Mouse (Mus musculus): ENCODE data around the gene Pcyox1. TPM values are rescaled to one million over a fixed set of nuclear protein-coding genes. Genes with fewer than 3 reads are reported as not detected.

The Pcyox1 gene
- polyA plus RNA-seq, 1 experiment from 2014 or later = 93.0 TPM

DNA sequence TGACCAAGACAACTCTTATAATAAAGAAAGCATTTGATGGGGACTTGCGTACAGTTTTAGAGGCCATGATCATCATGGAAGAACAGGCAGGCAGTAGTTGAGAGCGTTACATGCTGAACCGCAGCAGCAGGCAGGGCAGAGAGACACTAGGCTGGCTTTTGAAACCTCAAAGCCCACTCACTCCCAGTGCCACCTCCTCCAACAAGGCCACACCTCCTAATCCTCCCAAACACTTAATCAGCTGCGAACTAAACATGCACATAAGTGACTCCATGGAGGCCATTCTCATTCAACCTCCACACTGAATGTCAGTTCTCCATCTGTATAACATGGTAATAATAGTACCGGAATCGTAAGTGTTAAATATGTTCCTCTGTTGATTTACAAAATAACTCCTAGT lies 23.4 kb downstream of the Pcyox1 start:
- H3K36me3 ChIP-seq = peaks cover 18% of the 10 kb centered on the region

GRCm38 (mm10) chr6:86371950-86372516 lies 24.9 kb downstream of the Pcyox1 start:
- H3K4me2 ChIP-seq = peak overlapping the region; percentile 78
- no peaks in the 10 kb centered on the region for H3K27me3 ChIP-seq (replicated peaks)
- ATAC-seq (ENCODE audit: insufficient read depth, low FRiP score, low read depth) = no peak
- no peaks in the 10 kb centered on the region for H3K9me3 ChIP-seq
- peaks cover 17% of the 10 kb centered on the region for H3K4me1 ChIP-seq
- WGBS = 3% methylated on average over 12 of the region's 12 CpGs
- peak overlapping the region; percentile 88 for H3K4me3 ChIP-seq (replicated peaks)
- H3K9ac ChIP-seq = peak overlapping the region; percentile 94; the same call in 1 of the 2 replicates
- no peak overlapping the region for H3K27ac ChIP-seq
- peaks cover 3% of the 10 kb centered on the region for H3K36me3 ChIP-seq

More for the DNA sequence above, 23.4 kb downstream of the Pcyox1 start:
- Histone ChIP-seq H3K4me1 (peaks cover 17% of the 10 kb centered on the region), H3K4me2 (no peak overlapping the region), H3K27ac (no peak overlapping the region), H3K27me3 (replicated peaks) (no peaks in the 10 kb centered on the region), H3K9me3 (no peaks in the 10 kb centered on the region), H3K9ac (no peak overlapping the region), H3K4me3 (replicated peaks) (no peak overlapping the region)
- no peak for ATAC-seq (ENCODE audit: insufficient read depth, low FRiP score, low read depth)
- 92% methylated on average over 6 of the region's 6 CpGs for WGBS

- H3K4me2 ChIP-seq = peak overlapping the region; percentile 78
- H3K9me3 ChIP-seq = no peaks in the 10 kb centered on the region
- H3K27me3 ChIP-seq (replicated peaks) = no peaks in the 10 kb centered on the region
- H3K27ac ChIP-seq = peak overlapping the region; percentile 90
- peak overlapping the region; percentile 88 for H3K4me3 ChIP-seq (replicated peaks)
- WGBS = under 1% methylated on average over 50 of the region's 50 CpGs
- no peaks in the 10 kb centered on the region for H3K36me3 ChIP-seq
- H3K4me1 ChIP-seq = peaks cover 19% of the 10 kb centered on the region
- H3K9ac ChIP-seq = peak overlapping the region; percentile 94
- ATAC-seq (ENCODE audit: insufficient read depth, low FRiP score, low read depth) = peak; percentile 95
Measured at GRCm38 (mm10) chr6:86371340-86371911, 25.5 kb downstream of the Pcyox1 start.

DNA sequence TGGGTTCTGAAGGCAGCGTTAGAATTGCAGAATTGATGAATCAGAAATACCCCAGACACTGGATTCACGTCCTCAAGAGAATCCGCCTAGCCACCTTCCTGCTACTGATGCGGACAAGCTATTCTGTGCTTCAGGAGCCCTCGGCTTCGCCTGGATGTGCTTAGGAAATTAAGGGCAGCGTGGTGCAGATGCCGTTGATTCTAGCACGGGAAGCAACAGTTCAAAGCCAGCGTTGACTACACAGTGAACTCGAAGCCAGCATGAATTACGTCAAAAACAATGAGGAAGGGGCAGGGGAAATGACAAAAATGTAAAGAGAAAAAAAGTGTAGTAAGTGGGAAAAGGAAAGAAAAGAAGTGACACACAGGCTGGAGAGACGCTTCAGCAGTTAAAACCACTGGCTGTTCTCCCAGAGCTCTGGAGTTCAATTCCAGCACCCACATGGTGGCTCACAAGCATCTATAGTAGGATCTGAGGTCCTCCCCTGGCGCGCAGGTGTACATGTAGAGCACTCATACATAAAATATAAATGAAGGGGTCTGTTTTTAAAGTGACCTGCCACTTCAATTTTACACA lies 26.1 kb downstream of the Pcyox1 start, which contains the start of gene Snrpg:
Gene Snrpg (plus strand): TSS at position 541 of the 576 bp plus-strand sequence.
- Histone ChIP-seq H3K27ac (peak within 1 kb of the TSS; percentile 90), H3K9ac (peak within 1 kb of the TSS; percentile 94), H3K36me3 (no peaks in the 10 kb centered on the region), H3K4me2 (peak within 1 kb of the TSS; percentile 78), H3K27me3 (replicated peaks) (no peaks in the 10 kb centered on the region), H3K4me1 (peaks cover 22% of the 10 kb centered on the region), H3K4me3 (replicated peaks) (peak within 1 kb of the TSS; percentile 88), H3K9me3 (no peaks in the 10 kb centered on the region)
- 17% methylated on average over 15 of the region's 15 CpGs for WGBS
- ATAC-seq (ENCODE audit: insufficient read depth, low FRiP score, low read depth) = 0 out of 2 replicates have a peak, but pooled peaks have one; percentile 4

DNA sequence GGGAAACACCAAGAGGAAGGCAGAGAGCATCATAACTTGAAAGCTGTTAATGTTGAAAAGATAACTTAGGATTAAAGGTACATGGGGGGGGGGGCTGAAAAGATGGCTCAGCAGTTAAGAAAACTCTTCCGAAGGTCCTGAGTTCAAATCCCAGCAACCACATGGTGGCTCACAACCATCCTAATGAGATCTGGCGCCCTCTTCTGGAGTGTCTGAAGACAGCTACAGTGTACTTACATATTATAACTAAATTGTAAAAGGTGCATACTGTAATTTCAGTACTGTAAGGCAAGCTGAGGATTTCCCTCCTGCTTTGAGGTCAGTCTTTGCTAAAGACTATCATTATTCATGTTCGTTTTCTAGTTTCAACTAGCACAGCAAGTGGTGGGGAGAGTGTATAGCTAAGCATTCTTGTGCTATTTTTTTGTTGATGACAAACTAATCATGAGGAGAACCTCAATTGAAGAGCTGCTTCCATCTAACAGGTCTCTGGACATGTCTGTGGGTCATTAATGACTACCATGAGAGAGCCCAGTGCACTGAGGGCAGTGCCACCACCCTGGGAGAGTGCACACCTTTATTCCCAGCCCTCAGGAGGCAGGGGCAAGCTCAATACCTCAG lies 26.8 kb downstream of the Pcyox1 start:
- WGBS = 61% methylated on average over 3 of the region's 3 CpGs
- no peak overlapping the region for H3K9ac ChIP-seq
- H3K27me3 ChIP-seq (replicated peaks) = no peaks in the 10 kb centered on the region
- no peak for ATAC-seq (ENCODE audit: insufficient read depth, low FRiP score, low read depth)
- H3K4me2 ChIP-seq = peak overlapping the region; percentile 78; the same call in 1 of the 2 replicates
- no peak overlapping the region for H3K4me3 ChIP-seq (replicated peaks)
- H3K4me1 ChIP-seq = peaks cover 22% of the 10 kb centered on the region
- H3K27ac ChIP-seq = no peak overlapping the region
- no peaks in the 10 kb centered on the region for H3K9me3 ChIP-seq
- H3K36me3 ChIP-seq = no peaks in the 10 kb centered on the region

GRCm38 (mm10) chr6:86368479-86368878 lies 28.5 kb downstream of the Pcyox1 start:
- H3K27ac ChIP-seq = no peak overlapping the region
- no peak overlapping the region for H3K4me2 ChIP-seq

GRCm38 (mm10) chr6:86366853-86367249 lies 30.1 kb downstream of the Pcyox1 start:
- no peak overlapping the region for H3K27ac ChIP-seq
- peak overlapping the region; percentile 68; the same call in 1 of the 2 replicates for H3K4me3 ChIP-seq (replicated peaks)
- no peaks in the 10 kb centered on the region for H3K27me3 ChIP-seq (replicated peaks)
- H3K9ac ChIP-seq = no peak overlapping the region
- H3K36me3 ChIP-seq = no peaks in the 10 kb centered on the region
- 70% methylated on average over 2 of the region's 2 CpGs for WGBS
- no peak for ATAC-seq (ENCODE audit: insufficient read depth, low FRiP score, low read depth)
- peak overlapping the region; percentile 94 for H3K4me2 ChIP-seq
- H3K9me3 ChIP-seq = no peaks in the 10 kb centered on the region
- H3K4me1 ChIP-seq = peaks cover 11% of the 10 kb centered on the region

More at GRCm38 (mm10) chr6:86368479-86368878, 28.5 kb downstream of the Pcyox1 start:
- no peaks in the 10 kb centered on the region for H3K27me3 ChIP-seq (replicated peaks)
- no peaks in the 10 kb centered on the region for H3K9me3 ChIP-seq
- no peaks in the 10 kb centered on the region for H3K36me3 ChIP-seq
- ATAC-seq (ENCODE audit: insufficient read depth, low FRiP score, low read depth) = no peak
- no peak overlapping the region for H3K9ac ChIP-seq
- WGBS = 93% methylated on average over 5 of the region's 5 CpGs
- H3K4me3 ChIP-seq (replicated peaks) = no peak overlapping the region
- H3K4me1 ChIP-seq = peaks cover 22% of the 10 kb centered on the region

- no peaks in the 10 kb centered on the region for H3K27me3 ChIP-seq (replicated peaks)
- peak overlapping the region; percentile 68 for H3K4me3 ChIP-seq (replicated peaks)
- WGBS = 40% methylated on average over 25 of the region's 25 CpGs
- peak overlapping the region; percentile 53 for H3K9ac ChIP-seq
- ATAC-seq (ENCODE audit: insufficient read depth, low FRiP score, low read depth) = peak; percentile 10
- H3K4me2 ChIP-seq = peak overlapping the region; percentile 94
- H3K27ac ChIP-seq = peak overlapping the region; percentile 87
- H3K4me1 ChIP-seq = peaks cover 11% of the 10 kb centered on the region
- no peaks in the 10 kb centered on the region for H3K36me3 ChIP-seq
- no peaks in the 10 kb centered on the region for H3K9me3 ChIP-seq
Measured at GRCm38 (mm10) chr6:86366125-86366852, 30.7 kb downstream of the Pcyox1 start.

- ATAC-seq (ENCODE audit: insufficient read depth, low FRiP score, low read depth) = peak; percentile 93
- peak within 1 kb of the TSS; percentile 68 for H3K4me3 ChIP-seq (replicated peaks)
- H3K4me1 ChIP-seq = peaks cover 7% of the 10 kb centered on the region
- peak within 1 kb of the TSS; percentile 94 for H3K4me2 ChIP-seq
- no peaks in the 10 kb centered on the region for H3K36me3 ChIP-seq
- no peaks in the 10 kb centered on the region for H3K27me3 ChIP-seq (replicated peaks)
- H3K27ac ChIP-seq = peak within 1 kb of the TSS; percentile 87
- under 1% methylated on average over 76 of the region's 76 CpGs for WGBS
- H3K9me3 ChIP-seq = no peaks in the 10 kb centered on the region
- peak within 1 kb of the TSS; percentile 53 for H3K9ac ChIP-seq
Measured at GRCm38 (mm10) chr6:86365371-86366124, 31.4 kb downstream of the Pcyox1 start, which contains the start of gene Fam136a. Fam136a (plus strand) TSS chr6:86365646.

DNA sequence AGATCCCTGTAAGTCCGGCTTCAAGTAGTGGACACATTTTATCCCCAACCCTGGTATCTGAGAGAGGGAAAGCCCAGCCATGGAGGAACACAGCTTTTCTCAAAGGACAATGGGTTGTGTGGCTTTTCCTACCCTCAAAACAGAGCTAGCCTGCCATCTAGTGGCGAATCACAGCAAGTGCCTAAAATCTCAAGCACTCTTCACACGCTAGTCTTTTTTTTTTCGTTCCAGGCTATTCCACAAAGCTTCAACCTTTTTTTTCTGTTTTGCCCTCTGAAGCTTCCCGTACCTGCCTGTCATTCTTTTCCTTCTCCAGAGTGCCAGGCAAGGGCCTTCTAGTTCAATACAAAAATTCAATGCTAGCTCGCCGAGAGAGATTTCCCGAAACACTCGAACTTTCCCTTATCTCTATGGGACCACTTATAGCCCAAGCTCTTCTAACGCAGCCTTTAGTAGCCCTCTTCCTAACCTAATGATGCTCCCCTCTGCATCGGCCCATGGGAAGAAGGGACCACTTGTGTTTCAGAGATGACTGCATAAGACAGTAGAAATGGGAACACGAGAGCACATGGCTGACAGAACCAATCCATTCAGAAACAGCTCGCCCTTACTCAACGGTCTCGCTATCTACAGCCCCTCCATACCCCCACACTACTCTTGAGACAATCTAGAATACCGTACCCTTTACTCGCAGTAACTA lies 32.4 kb downstream of the Pcyox1 start:
- H3K4me3 ChIP-seq (replicated peaks) = peak overlapping the region; percentile 68
- peak overlapping the region; percentile 94 for H3K4me2 ChIP-seq
- H3K9ac ChIP-seq = peak overlapping the region; percentile 30; the same call in 1 of the 2 replicates
- under 1% methylated on average over 17 of the region's 17 CpGs for WGBS
- no peaks in the 10 kb centered on the region for H3K9me3 ChIP-seq
- no peak overlapping the region for H3K27ac ChIP-seq
- H3K36me3 ChIP-seq = no peaks in the 10 kb centered on the region
- ATAC-seq (ENCODE audit: insufficient read depth, low FRiP score, low read depth) = 0 out of 2 replicates have a peak, but pooled peaks have one; percentile 12
- no peaks in the 10 kb centered on the region for H3K27me3 ChIP-seq (replicated peaks)
- H3K4me1 ChIP-seq = 0 out of 2 replicates have a peak, but pooled peaks cover 6% of the 10 kb centered on the region
